Mouse (Mus musculus) neural tube, embryonic 10.5 days (tissue): Measurements from ENCODE around the gene Gadl1.

Experiments
- DNase-seq: peaks from one replicate; pipeline ENCODE4 v3.0.0-alpha.2; 2017; ENCODE audit warnings: low spot score; ENCODE audit errors: extremely low spot score

Gadl1 gene

GRCm38 (mm10) chr9:116087263-116087662 lies 178.0 kb downstream of the Gadl1 start:
- no peak for DNase-seq

- DNase-seq, result peak; percentile 69
These were observed 178.6 kb downstream of the Gadl1 start for GRCm38 (mm10) chr9:116087880-116088279.

GRCm38 (mm10) chr9:116088912-116089311 lies 179.7 kb downstream of the Gadl1 start:
- no peak for DNase-seq

GRCm38 (mm10) chr9:116090296-116090695 lies 181.0 kb downstream of the Gadl1 start:
- no peak for DNase-seq

GRCm38 (mm10) chr9:116091101-116091841 lies 182.0 kb downstream of the Gadl1 start:
- DNase-seq, result no peak

- no peak for DNase-seq
These were observed 182.7 kb downstream of the Gadl1 start for GRCm38 (mm10) chr9:116091921-116092320.

- DNase-seq, result peak; percentile 53
These were observed 189.7 kb downstream of the Gadl1 start for GRCm38 (mm10) chr9:116098724-116099595.

- peak; percentile 28 for DNase-seq
These were observed 190.3 kb downstream of the Gadl1 start for GRCm38 (mm10) chr9:116099596-116099993.

- DNase-seq, result no peak
These were observed 190.8 kb downstream of the Gadl1 start for GRCm38 (mm10) chr9:116100015-116100414.

GRCm38 (mm10) chr9:116101842-116102241 lies 192.6 kb downstream of the Gadl1 start:
- DNase-seq, result no peak

- DNase-seq, result no peak
These were observed 195.5 kb downstream of the Gadl1 start for GRCm38 (mm10) chr9:116104770-116105169.

GRCm38 (mm10) chr9:116108729-116109128 lies 199.5 kb downstream of the Gadl1 start:
- DNase-seq, result no peak

- DNase-seq, result no peak
These were observed 202.1 kb downstream of the Gadl1 start for GRCm38 (mm10) chr9:116111149-116111970.

- no peak for DNase-seq
These were observed 205.1 kb downstream of the Gadl1 start for GRCm38 (mm10) chr9:116114339-116114738.

- DNase-seq, result no peak
These were observed 206.6 kb downstream of the Gadl1 start for GRCm38 (mm10) chr9:116115875-116116274.

GRCm38 (mm10) chr9:116118332-116118872 lies 209.1 kb downstream of the Gadl1 start:
- DNase-seq, result no peak

GRCm38 (mm10) chr9:116119990-116120389 lies 210.7 kb downstream of the Gadl1 start:
- no peak for DNase-seq

GRCm38 (mm10) chr9:116121472-116121871 lies 212.2 kb downstream of the Gadl1 start:
- no peak for DNase-seq

GRCm38 (mm10) chr9:116122544-116122943 lies 213.3 kb downstream of the Gadl1 start:
- DNase-seq, result no peak

GRCm38 (mm10) chr9:116122969-116123589 lies 213.8 kb downstream of the Gadl1 start:
- DNase-seq, result peak; percentile 34
